Mouse (Mus musculus): ENCODE measurements around the gene Cpn1.
"Not testable (repeated sequence)": the region's sequence is repeated elsewhere in the genome, so short reads cannot be mapped to it uniquely, and the experiment has no call there.

Gene Cpn1

DNA sequence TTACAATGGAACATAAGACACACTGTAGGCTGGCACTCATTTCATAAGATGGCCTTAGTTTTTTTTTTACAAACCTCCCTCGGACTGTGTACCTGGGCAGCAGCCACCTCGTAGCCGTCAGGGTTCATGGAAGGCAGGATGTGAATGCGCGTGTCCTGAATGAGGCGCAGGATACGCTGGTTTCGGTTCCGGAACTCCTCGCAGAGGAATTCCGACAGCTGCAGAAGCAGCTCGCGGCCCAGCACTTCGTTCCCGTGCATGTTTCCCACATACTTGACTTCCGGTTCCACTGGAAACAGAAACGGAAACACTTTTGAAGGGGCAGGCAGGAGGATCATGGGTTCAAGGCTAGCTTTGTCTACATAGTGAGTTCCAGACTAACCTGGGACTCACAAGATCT, 5.6 kb downstream of the Cpn1 start:
- no peak for DNase-seq

DNA sequence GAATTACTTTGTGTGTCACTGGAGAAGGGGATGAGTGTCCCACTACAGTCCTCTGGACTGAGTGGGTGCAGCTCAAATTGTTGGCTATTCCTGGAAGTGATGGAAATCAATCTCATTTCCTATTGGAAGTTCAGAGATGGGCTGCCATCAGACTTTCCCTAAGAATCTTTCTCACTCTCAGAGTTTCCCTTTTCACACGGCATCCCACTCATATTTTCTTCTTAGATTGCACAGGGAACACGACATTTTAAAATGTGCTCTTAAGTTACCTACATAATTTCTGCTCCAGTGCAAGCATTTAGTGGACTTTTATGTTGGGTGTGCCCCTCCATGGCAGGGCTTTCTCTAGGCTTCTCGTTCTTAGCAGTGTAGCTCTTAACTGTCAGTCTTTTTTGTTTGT, 8.6 kb downstream of the Cpn1 start:
- no peak for DNase-seq

DNA sequence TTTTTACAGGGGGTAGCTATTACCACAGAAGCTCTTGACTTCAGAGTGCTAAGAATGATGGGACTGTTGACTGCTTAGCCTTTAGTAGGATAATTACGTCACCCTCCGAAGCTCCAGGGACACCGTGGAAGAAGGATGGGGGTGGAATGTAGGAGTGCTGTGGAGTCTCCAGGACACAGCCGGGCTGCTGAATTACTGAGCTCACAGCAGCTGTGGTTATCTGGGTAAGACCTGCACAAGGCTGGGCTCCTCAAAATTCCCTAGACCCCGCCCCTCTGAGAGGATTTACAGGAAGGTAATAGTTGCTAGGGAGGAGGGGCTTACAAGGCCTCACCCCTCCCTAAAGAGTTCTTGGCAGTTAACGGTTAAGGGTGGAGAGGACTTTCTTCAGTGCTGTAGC, 9.7 kb downstream of the Cpn1 start:
- no peak for DNase-seq

DNA sequence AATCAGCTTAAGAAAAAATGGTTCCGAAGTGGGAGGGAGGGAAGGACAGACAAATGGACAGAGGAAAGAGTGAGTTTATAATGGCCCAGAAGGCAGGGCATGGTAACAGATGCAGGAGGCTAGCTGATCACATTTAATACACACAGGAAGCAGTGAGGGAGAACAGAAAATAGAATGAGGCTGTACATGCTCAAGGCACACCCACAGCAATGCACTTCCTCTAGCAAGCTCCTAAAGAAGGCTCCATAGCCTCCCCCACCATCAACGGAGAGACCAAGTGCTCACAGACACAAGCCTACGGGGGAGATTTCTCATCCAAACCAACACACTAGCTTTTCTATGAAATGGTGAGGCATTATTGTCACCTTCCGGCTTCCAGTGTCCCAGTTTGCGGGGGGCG, 12.1 kb downstream of the Cpn1 start:
- DNase-seq = no peak

DNA sequence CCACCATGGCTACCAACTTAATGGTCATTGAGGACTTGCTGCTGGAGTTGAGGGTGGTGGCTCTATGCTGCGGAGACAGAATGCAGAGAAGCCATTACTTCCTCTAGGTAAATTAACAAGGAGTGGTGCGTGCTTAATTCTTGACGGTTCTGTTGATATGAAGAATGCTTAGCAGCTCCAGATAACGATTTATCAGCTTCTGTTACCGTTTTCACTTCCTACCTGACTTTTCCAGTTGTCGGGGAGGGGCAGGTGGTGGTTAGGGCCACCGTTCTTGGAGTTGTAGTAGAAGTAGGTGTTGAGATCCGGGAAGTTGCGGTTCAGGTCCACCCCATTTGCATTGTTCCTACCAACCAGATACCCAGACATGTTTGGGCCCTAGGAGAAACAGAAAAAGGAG, 12.6 kb downstream of the Cpn1 start:
- no peak for DNase-seq

DNA sequence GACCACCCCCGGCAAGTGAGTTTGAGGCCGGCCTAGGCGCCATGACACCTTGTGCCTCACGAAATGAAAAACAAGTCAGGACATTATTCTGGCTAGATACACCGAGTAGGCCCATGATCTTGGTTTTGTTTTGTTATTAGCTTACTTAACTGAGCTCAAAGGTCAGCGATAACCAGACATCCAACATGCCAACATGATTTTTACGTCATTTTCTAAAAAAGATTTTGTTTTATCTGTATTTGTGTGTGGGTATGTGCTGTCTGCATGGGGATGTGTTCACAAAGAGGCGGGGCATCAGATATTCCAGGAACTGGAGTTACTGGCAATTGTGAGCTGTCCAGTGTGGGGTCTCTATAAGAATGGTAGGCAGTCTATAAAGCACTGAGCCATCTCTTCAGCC, 14.2 kb downstream of the Cpn1 start:
- DNase-seq = no peak

DNA sequence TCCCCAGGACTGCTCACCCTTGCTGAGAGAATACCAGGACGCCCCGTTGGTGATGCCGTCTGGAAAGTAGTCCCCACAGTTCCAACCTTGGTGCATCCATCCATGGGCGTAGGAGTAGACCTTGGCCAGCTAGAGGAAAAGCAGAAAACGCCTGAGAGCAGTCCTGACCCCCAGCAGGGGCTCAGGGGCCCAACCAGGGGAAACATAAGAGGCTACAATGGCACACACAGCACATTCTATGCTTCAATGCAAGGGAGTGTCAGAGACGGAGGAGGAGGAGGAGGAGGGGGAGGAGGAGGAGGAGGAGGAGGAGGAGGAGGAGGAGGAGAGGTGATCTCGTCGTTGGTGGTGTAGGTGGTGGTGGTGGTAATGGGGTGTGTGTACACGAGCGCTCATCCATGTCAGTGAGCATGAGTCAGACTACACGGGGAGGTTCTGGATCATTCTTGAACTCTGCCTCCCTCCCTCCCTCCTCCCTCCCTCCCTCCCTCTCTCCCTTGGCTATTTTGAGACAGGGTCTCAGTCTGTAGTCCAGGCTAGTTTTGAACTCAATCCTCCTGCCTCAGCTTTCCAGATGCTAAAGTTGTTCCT, 17.8 kb downstream of the Cpn1 start:
- DNase-seq = no peak

DNA sequence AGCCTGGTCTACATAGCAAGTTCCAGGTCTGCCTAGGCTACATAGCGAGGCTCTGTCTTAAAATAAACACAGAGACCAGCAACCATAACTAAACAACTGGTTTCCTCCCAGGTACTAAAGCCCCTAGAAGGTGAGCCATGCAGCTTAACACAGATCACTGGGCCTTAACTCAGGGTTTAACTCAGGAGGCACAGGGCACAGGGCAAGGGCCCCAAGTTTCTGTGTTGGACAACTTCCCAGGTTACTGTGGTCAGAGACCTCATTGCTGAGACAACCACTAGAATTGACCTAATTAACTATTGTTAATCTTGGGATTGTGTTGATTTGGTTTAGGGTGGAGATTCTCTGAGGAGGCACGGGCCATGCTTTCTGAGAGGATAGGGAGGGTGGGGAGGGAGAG, 19.9 kb downstream of the Cpn1 start:
- DNase-seq = no peak

DNA sequence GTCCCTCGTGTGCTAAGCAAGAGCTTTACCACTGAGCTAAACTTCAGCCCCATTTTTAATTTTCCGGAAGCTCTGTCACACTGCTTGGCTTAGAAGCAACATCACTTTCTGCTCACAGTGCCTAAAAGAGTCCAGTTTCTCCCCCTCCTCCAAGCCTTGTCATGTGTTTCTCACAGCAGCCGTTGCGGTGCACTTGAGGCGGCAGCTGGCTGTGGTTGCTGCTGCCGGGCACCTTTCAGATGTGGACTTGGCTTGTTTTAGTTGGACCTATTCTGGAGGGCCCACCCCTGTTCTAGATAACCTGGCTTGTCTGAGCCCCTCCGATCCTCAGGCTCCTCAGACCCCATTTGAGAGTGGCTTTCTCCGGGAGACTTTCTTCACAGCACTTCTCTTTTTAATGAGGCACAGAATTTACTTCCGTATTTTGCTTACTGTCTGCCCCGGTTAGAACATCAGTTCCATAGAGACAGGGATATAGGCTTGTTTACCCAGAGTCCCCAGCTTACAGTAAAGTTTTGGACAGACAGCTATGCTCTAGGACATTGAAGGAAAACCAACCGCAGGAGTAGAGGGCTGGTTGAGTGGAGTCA, 20.8 kb downstream of the Cpn1 start:
- no peak for DNase-seq

DNA sequence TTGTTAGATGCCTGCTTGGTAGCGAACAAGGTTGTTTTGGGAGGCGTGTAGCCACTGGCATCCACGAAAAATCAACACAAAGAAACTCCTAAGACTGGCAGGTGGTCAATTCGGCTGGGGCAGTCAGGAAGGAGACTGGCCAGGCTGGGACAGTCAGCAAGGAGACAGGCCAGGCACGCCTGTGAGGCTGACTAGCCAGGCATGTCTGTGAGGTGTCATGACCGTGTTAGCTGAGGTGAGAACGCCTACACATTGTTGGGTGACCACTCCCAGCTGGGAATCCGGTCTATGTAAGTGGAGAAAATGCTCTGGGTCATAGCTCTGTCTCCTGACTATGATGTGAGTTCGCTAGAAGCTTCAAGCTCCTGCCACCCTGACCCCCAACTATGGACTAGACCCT, 23.6 kb downstream of the Cpn1 start:
- DNase-seq = no peak

DNA sequence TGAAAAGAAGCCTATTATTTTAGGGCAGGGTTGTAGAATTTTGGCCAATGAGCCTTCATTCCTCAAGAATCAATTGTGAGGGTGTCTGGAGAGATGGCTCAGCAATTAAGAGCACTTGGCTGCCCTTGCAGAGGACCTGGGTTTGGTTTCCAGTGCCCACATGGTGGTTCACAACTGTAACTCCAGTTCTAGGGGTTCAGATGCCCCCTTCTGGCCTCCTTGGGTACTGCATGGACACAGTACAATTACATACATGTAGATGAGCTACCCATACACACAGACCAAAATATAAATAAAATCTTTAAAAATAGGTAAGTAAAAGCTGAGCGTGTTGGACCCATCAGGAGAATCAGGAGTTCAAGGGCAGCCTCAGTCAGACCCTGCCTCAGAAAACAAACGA, 25.2 kb downstream of the Cpn1 start:
- DNase-seq = peak in 1 of 2 experiments; percentile 41

DNA sequence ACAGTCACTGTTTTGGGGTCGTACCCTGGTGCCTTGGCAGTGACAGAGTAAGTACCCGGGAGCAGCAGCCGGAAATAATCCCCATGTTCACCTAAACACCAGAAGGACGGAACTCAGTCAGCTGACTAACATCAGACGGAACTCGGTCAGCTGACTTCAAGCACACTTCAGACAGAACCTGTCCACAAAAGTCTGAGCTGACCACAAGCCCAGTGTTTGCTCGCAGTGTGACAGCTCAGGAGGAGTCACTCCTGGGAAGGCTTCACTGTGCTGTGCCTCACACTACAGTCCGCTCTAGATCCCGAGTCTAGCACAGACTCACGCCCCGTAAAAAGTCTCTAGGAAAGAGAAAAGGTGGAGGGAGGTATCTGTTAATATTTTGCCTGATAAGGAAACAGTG, 26.3 kb downstream of the Cpn1 start:
- peak in 1 of 2 experiments; percentile 37 for DNase-seq

DNA sequence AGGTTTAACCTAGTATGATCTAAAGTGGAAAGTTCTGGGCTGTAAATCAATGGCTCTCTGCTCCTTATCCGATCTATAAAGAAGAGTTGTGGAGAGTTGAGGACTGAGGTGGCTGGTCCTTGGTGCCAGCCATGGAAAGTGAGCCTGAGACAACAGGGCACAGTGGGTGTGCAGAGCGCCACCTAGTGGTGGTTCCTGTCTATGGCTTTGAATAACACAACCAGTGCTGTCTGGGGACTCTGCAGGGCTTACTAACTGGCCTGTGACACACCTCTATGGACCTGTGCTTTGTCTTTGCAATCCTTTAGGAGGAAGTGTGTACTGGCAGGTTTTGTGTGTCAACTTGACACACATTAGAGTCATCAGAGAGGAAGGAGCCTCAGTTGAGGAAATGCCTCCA, 27.2 kb downstream of the Cpn1 start:
- peak; percentile 77 to 87 for DNase-seq

DNA sequence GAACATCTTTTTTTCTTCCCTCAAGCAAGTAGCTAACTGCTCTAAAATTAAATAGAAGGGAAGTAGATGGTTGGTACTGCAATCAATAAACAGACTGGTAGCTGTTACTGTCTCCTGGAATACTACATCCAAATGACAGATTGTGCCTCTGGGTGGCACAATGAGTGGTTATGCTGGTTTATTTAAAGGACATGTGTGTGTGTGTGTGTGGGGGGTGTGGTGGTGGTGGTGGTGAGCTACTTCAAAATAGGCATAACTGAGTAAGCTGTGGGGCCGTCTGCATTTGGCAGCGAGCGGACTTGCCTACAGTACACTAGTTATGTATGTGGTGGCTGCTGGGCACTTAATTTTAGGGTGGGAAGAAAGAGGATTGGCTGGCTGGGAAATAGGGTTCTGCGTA, 28.5 kb downstream of the Cpn1 start:
- DNase-seq = no peak

DNA sequence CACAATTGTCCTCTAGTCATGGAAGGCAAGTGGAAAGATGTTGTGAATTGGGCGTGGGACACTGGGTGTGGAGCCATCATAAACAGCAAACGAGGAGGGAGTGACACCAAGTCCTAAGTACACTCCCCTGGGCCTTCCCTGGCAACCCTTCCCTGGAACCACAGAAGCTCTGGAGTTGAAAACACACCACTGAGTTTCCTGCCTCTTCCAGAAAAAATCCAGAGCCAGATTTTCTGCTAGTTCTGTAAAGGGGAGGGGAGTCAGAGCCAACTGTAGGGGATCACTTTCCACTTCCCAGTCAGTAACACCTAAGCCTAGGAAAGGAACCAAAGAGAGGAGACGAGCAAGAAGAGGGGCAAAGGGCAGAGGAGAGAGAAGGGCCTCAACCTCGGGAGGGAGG, 29.0 kb downstream of the Cpn1 start:
- DNase-seq = no peak

DNA sequence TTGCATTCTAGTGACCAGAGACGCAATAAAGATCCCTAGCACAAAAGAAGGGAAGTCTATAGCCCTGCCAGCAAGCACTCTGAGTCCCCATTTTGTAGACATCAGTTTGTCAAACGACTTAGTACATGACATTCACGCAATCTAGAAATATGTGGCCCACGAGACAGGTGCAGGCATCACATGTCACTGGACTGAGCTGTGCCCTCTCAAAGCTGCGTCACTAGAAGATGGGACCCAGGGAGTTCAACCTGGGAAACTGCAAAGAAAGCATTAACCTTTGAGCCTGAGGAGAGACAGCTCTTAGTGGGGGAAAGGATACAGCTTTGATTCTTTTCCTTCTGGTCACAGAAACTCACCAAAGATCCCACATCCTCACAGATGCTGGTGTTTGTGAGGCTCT, 31.1 kb downstream of the Cpn1 start:
- DNase-seq = peak; percentile 29 to 61

DNA sequence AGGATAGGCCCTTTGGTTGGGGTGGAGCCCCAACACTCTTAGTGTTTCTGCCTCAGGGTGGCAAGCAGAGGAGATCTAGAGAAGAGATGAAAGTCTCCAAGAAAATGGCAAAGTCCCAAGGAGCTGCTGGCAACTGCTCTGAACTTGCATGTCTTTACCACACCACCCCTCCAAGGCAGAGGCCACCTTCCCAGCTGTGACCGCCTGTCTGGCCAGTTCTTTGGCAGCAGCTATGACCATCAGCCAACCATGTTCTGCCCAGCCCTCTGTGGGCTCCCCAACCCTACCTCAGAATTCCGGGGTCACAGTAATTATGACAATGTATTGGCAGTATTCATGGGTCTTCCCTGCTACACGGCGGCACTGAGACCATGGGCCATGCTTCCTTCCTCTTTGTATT, 31.5 kb downstream of the Cpn1 start:
- DNase-seq = no peak

DNA sequence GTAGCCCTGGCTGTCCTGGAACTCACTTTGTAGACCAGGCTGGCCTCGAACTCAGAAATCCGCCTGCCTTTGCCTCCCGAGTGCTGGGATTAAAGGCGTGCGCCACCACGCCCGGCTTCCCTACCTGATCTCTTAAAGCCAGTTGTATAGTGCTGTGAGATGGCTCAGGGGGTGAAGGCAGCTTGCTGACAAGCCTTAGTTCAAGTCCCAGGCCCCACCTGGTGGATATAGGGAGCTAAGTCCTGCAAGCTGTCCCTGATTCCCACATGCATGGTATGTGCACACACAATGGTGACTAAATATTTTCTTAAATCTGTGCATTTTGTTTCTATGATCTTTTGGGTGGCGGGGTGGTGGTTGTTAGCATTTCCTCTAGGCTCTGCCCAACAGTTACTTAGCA, 33.4 kb downstream of the Cpn1 start:
- not testable (repeated sequence) for DNase-seq

DNA sequence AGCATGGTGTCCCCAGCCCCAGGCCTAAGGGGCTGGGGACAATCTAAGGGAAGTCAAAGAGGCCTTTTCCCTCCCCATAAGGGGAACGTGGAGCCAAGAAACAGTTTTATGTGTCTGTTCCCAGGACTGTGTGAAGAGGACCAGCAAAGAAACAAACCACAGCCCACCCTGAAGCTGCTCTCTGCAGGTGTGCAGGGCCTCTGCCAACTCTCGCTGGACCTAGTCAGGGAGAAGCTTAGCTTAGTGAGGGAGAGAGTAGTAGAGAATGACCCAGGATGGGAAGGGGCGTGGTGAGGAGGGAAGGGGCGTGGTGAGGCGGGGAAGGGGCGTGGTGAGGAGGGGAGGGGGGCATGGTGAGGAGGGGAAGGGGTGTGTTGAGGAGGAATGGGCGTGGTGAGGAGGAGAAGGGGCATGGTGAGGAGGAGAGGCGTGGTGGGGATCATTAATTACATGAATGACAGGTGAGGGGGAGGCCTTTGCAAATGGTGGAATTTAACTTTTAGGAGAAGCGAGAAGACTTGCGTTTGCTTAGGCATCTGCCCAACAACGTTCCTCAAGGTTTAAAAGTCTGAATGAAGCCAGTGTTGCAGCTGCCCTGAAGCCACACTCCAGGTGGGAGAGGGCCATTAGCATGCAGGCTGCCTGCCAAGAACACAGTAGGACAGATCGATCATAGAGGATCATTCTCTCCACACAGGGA, 37.1 kb downstream of the Cpn1 start:
- no peak for DNase-seq

DNA sequence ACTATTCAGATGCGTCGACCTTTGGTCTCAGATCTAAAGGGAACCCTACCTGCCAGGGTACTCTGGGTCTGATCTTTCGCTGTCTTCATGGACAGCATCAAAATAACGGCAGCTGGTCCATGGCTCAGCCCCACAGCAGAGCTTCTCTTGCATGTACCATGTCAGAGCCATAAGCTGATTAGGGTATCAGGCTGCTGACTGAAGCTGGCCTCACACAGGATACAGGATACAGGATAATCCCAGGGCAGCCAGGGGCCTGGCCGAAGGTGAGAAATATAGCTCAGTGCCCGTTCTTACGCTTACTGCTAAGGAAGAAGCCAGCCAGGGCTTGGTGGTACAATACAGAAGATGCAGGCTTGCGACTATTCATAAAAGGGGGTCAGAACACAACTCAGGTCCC, 41.8 kb downstream of the Cpn1 start:
- DNase-seq = no peak

DNA sequence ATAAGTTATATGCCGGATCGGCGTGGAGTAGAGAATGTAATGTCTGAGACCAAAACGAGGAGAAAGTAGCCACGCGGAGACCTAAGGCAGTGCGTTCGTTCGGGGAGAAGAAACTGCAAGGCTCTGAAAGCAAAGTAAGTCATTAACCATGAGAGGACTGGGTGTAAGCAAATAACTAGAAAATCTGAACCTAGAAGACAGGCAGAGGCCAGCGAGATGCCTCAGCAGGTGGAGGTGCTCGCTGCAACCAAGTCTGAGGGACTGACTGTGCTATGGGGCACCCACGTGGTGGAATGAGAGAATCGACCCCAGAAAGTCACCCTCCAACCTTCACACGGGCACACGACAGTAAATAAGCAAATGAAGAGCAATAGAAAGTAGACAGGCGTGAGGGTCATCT, 43.3 kb downstream of the Cpn1 start:
- DNase-seq = peak; percentile 31 to 66

DNA sequence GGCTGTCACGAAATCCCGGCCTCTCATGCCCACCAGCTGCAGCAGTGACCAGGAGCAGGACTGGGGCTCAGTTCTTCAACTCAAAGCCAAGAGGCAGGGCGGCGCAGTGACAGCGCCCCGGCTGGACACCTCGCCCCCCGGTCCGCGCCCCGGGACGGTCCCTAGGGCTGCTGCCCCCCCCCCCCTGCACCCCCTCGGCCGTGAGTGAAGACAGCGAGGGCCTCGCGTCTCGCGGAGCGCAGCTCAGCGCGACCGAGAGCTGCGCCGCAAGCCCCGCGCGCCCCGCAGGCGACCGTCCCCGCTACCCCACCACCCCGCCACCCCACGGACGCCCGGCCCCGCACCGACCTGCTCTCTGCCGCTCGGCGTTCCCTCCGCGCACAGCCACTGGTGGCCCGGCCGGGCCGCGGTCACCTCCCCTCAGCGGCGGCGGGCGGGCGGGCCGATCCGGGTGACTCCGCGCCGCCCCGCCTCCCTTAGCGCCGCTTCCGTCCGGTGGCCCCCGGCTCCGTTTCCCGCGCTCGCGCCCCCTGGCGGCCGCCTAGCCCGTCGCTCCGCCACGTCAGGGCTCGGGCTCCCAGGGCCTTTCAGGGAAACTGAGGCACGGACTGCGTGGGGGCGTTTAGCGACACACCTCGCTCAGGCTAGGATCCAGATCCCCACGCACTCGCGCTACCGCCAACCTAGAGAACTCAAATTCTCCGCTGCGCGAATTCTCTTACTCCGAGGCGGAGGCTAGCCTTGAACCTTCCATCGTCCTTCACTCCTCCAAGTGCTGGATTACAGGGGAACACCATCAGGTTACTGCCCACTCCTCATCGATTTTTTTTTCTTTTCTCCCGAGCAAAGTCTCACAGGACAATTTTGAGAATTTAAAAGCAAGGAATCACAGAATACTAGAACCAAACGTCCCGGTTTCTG, 46.3 kb downstream of the Cpn1 start, which contains the start of gene Dnmbp:
Gene Dnmbp (minus strand): TSS at position 423 of the 921 bp plus-strand sequence.
- peak; percentile 88 to 91 for DNase-seq

DNA sequence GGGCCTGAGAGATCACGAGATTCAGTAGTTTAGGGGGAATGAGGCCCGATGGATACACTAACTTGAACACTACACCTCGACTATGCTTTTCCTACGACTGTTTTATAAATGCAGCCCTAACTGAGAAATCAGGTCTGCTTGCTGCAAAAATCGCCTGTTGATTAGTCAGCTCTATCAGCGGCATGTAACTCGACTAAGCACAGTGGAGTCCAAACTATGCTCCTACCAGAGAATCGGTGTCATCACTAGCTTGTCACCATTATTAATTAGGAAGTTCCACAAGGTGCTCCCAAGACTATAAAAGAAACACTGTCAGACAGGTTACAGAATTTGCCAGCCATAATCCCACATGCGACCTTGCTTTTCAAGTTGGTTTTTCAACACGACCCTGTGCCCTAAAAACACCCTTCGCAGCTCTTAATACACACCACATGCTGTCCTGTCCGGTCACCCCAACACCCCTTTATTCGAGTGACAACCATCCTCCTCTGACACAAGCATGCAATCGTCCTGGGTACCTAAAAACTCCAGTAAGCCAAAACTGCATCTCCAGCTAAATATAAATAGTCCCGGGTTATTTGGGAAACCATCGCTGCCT, 47.1 kb downstream of the Cpn1 start:
- no peak for DNase-seq

Measured in kidney, postnatal 25 days (tissue).